Mouse (Mus musculus): Measurements from ENCODE around the gene Vwf.

Vwf gene

GRCm38 (mm10) chr6:125546474-125546873 lies at the start of gene Vwf:
TSS of gene Vwf (plus strand) at chr6:125546774.
- DNase-seq (ENCODE audit: low spot score), result no peak

DNA sequence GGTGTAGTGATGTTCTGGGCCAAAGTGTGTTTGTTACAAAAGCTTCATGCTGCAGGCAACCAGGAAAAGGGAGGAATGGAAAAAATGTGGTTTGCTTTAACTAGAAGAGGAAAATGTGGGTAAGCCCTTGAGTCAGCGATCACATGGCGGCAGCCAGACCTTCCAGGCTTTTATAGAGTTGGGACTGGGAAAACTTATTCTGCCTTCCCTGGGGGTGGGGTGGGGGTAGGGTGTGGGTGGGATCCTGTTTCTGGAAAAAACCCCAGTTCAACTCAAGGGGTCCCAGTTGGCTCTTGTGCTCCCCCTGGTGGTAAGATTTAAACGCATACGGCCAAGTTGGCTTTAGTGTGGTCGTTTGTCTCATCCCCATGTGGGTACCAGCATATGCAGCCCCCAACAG lies 48.5 kb upstream of the Vwf start:
- DNase-seq (ENCODE audit: low spot score), result no peak

- DNase-seq (ENCODE audit: low spot score), result no peak
These were observed 43.3 kb upstream of the Vwf start for GRCm38 (mm10) chr6:125503186-125503802.

GRCm38 (mm10) chr6:125504622-125505355 lies 41.8 kb upstream of the Vwf start:
- DNase-seq (ENCODE audit: low spot score), result no peak

DNA sequence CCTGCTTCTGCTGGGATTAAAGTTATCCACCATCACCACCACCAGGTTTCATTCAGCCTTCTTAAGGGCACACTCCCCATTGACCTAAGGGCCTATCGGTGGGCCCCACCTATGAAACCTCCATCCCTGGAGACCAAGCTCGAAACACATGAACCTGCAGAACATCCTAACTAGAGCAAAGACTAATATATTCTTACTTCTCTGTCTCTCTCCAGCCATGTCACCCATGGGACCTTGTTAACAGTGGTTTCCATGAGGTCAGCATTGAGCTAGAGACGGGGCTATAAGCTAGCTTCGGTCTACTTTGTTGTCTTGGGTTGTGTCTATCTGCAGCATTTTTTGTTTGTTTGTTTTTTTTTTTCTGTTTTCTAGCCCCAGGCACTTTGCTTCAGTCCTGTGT lies 40.1 kb upstream of the Vwf start:
- no peak for DNase-seq (ENCODE audit: low spot score)

DNA sequence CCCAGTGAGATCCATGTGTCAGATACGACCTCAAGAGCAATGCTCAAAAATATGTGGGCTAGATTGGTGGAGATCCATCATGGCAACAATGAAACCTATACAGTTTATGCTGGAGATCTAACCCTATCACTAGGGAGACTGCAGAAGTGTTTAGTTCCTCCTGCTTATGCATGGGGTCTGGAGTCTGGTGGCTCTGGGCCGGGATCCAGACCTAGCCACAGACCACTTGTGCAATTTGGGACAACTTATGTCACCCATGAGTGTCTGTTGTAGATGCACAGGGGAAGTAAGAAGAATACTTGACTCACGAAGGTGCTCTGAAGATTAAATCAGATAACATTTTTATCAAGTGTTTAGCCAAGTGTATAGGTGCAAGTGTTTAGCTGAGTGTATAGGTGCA lies 36.8 kb upstream of the Vwf start:
- DNase-seq (ENCODE audit: low spot score), result no peak

DNA sequence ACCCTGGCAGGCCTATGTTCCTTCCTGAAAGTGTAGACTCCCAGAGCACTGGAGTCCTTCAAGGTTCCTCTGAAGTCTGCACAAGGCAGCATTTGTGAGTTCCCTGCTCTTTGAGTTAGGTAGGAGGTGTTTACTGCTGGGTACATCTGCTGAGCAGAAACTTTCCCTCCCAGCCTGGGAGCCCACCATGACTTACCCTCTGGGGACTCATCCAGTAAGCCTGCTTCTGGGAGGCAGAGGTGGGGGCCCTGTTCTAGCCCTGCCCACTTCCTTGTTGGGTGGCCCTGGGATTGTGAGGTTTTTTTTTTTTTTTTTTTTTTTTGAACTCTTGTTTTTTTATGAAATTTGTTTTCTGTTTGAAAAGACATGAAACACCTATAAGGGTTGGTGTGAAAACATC lies 35.9 kb upstream of the Vwf start:
- DNase-seq (ENCODE audit: low spot score), result no peak

GRCm38 (mm10) chr6:125511196-125511595 lies 35.4 kb upstream of the Vwf start:
- DNase-seq (ENCODE audit: low spot score), result no peak

- DNase-seq (ENCODE audit: low spot score), result no peak
These were observed 33.5 kb upstream of the Vwf start for GRCm38 (mm10) chr6:125512950-125513596.

- no peak for DNase-seq (ENCODE audit: low spot score)
These were observed 30.9 kb upstream of the Vwf start for GRCm38 (mm10) chr6:125515503-125516315.

DNA sequence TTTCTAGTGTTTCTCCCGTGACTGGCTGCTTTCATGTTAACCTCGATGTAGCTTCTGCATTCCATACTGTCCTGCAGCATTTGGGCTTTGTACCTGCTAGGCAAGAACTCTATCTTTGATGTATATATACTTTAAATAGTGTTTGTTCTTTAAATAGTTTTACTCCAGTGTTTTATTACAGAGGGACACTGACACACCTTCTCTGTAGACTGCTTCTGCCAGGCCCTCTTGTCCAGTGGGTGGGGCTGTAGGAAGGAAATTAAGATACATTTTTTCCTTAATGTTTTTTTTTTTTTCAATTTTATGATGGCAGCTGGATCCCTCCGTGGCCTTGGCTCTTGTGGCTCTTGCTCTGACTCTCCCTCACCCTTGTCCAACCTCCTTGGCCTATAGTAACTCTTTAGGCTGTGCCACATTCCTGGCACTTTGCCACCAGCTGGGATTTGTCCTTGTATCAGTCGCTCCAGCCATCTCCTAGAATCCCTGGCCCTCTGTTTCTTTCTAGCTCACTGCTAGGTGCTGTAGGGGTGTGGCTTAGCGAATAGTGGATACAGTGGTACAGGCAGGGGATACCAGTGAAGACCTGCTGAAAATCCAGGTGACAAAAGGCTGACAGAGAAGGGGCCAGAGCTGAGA lies 24.9 kb upstream of the Vwf start:
- no peak for DNase-seq (ENCODE audit: low spot score)

DNA sequence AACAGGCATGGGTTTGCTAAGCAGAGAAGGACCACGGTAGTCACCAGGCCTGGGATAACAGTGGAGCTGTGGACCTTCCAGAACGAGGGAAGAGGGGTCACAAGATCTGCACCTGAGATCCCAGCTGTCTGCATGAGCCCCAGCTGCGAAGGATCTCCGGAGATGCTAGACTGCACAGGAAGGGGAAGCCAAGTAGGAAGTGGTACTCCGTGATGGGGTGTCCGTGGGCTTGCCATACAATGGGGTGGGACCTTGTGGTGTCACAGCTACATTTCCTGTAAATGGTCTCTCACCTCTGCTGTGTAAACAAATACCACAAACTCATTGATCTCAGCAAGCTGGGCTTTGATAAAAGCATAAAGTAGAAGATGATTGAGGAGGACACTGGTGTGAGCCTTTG lies 22.5 kb upstream of the Vwf start:
- no peak for DNase-seq (ENCODE audit: low spot score)

- no peak for DNase-seq (ENCODE audit: low spot score)
These were observed 20.5 kb upstream of the Vwf start for GRCm38 (mm10) chr6:125526066-125526465.

DNA sequence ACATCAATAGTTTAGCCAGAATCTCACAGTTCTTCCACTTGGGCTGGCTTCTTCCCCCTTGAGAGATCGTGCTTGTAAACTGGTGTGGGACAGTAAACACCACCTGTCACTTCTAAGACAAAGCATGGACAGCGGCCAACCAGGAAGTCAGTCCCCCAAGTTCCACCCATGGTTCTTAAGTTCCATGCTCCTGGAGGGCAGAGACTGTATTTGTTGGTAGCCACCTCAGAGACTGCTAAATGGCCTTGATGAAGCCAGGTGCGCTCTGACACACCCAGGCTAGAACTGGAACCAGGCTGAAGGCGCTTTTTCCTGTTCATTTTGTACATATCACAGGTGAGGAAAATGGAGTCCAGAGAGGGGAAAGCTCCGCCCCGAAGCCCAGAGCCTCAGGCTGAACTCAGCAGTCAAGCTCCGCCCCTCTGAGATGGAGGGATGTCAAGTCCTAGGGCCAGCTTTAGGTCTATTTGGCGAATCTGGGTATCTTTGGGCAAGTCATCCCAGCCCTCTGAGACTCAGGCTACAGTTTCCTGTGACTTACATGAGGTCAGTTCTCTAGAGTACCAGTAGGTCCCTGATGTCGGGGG lies 17.9 kb upstream of the Vwf start:
- no peak for DNase-seq (ENCODE audit: low spot score)

DNA sequence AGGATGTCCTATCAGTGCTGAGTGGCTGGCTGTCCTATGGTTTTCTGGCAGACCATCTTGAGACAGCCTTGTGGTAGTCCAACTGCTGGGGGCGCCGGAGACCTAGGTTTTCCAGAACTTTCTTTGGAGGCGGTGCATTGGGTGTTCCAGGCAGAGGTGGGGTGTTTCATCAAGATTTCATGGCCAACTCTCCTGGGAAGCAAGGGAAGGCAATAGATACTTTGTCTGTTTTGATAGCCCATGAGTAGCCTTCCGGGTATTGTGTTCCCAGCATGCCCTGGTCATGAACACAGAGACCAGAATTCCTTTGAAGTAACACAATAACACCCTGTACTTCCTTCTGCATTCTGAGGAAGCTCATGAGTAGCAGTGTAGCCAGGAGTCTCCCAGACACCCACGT lies 17.1 kb upstream of the Vwf start:
- DNase-seq (ENCODE audit: low spot score), result no peak

GRCm38 (mm10) chr6:125533104-125533650 lies 13.4 kb upstream of the Vwf start:
- no peak for DNase-seq (ENCODE audit: low spot score)

- no peak for DNase-seq (ENCODE audit: low spot score)
These were observed 11.6 kb upstream of the Vwf start for GRCm38 (mm10) chr6:125534990-125535389.

GRCm38 (mm10) chr6:125538469-125538868 lies 8.1 kb upstream of the Vwf start:
- DNase-seq (ENCODE audit: low spot score), result no peak

DNA sequence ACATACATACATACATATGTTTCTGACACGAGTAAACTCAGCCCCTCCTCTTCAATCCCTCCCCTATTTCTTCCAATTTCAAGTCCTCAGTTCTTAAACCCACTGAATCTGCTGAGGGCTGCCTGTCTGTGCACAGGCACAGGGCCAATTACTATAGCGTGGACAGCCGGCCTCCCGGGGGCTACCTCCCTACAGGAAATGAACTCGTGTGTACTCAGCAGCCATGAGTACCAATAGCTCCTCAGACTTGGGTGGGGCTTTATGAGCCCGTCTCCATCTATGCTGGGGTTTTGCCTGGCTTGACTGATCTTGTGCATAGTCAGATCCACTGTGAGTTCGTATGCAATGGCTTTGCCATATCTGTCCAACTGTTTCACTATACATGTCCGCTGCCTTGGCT lies 7.2 kb upstream of the Vwf start:
- DNase-seq (ENCODE audit: low spot score), result no peak

GRCm38 (mm10) chr6:125540199-125540598 lies 6.4 kb upstream of the Vwf start:
- DNase-seq (ENCODE audit: low spot score), result no peak

DNA sequence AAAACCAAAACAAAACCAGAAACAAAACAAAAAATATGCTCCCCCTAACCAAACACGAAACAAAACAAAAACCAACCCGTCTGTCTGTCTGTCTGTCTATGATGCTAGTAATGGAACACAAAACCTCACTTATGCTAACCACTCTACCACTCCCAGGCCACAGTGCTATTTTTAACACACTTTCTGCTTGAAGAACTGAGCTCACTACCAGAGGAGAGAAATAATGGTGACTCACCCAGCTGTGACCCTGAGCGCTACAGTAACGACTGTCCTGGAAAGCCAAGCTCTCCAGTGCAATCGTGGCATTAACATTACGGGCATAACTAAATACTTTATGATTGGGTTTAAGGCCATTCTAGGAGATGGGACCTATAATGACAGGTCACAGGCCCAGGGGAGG lies 5.7 kb upstream of the Vwf start:
- DNase-seq (ENCODE audit: low spot score), result no peak
